Mouse (Mus musculus) myocyte (in vitro differentiated cells): Measurements from ENCODE around the gene Zfhx3.

Experiments
- CEBPB ChIP-seq: IDR thresholded peaks from 2 replicates; pipeline ENCODE4 v1.6.1; 2011; ENCODE audit warnings: mild to moderate bottlenecking, moderate library complexity; ENCODE audit not compliant: poor library complexity, insufficient read depth, severe bottlenecking
- E2F4 ChIP-seq: IDR thresholded peaks from one replicate; pipeline ENCODE4 v1.6.1; 2011; ENCODE audit warnings: mild to moderate bottlenecking, control low read depth, moderate library complexity; ENCODE audit not compliant: insufficient read depth
- MAX ChIP-seq: IDR thresholded peaks from one replicate; pipeline ENCODE4 v1.6.1; 2011; ENCODE audit warnings: low read depth, mild to moderate bottlenecking, control low read depth
- MYOD1 ChIP-seq, 3 experiments: IDR thresholded peaks; one replicate each; pipeline ENCODE4 v1.6.1; 2011; ENCODE audit warnings: control low read depth in 2 of 3, low read depth in 2 of 3, mild to moderate bottlenecking in 2 of 3, moderate library complexity in 1 of 3; ENCODE audit not compliant: insufficient read length in 2 of 3, control insufficient read depth in 1 of 3
- MYOG ChIP-seq, 3 experiments: IDR thresholded peaks; one replicate each; pipeline ENCODE4 v1.6.1; 2011; ENCODE audit warnings: control low read depth in 2 of 3, low read depth in 2 of 3, mild to moderate bottlenecking in 2 of 3; ENCODE audit not compliant: insufficient read length in 2 of 3, control insufficient read depth in 1 of 3, insufficient read depth in 1 of 3
- POLR2A ChIP-seq: IDR thresholded peaks from one replicate; pipeline ENCODE4 v1.6.1; 2011; ENCODE audit warnings: low read depth, mild to moderate bottlenecking, control low read depth, moderate library complexity; ENCODE audit not compliant: insufficient read length
- POLR2AphosphoS2 ChIP-seq: IDR thresholded peaks from one replicate; pipeline ENCODE4 v1.6.1; 2011; ENCODE audit warnings: low read depth, control low read depth; ENCODE audit not compliant: insufficient read length
- SRF ChIP-seq: IDR thresholded peaks from one replicate; pipeline ENCODE4 v1.6.1; 2011; ENCODE audit warnings: low read depth; ENCODE audit not compliant: control insufficient read depth, insufficient read length
- TCF12 ChIP-seq: IDR thresholded peaks from one replicate; pipeline ENCODE4 v1.6.1; 2011; ENCODE audit warnings: mild to moderate bottlenecking, control low read depth; ENCODE audit not compliant: poor library complexity, insufficient read depth, severe bottlenecking
- TCF3 ChIP-seq: IDR thresholded peaks from one replicate; pipeline ENCODE4 v1.6.1; 2011; ENCODE audit warnings: low read depth, control low read depth; ENCODE audit not compliant: insufficient read length
- USF1 ChIP-seq: IDR thresholded peaks from one replicate; pipeline ENCODE4 v1.6.1; 2011; ENCODE audit warnings: low read depth, mild to moderate bottlenecking, control low read depth, moderate library complexity

- no peak for TF ChIP-seq POLR2A
- TF ChIP-seq E2F4, result no peak
- TF ChIP-seq MYOG (IDR thresholded peaks at IDR 0.05; ENCODE audit: control insufficient read depth in 1 of 3, insufficient read depth in 1 of 3, insufficient read length in 2 of 3, low read depth in 2 of 3), result no peak
- TF ChIP-seq TCF3, result no peak
- no peak for TF ChIP-seq MAX
- no peak for TF ChIP-seq POLR2AphosphoS2
- TF ChIP-seq TCF12, result no peak
- no peak for TF ChIP-seq MYOD1 (IDR thresholded peaks at IDR 0.05; ENCODE audit: control insufficient read depth in 1 of 3, insufficient read length in 2 of 3, low read depth in 2 of 3)
- no peak for TF ChIP-seq USF1
- TF ChIP-seq CEBPB, result peak; percentile 69; the same call in 1 of the 2 replicates
- no peak for TF ChIP-seq SRF
These were observed 765.3 kb downstream of the Zfhx3 start for GRCm38 (mm10) chr8:108707576-108708281.
